Mouse (Mus musculus): Measurements from ENCODE around the gene Fetub. TPM values are rescaled to one million over a fixed set of nuclear protein-coding genes. Genes with fewer than 3 reads are reported as not detected.

Gene Fetub
- polyA plus RNA-seq, 1 experiment from 2014 or later = not detected

- no peaks in the 10 kb centered on the region for H3K36me3 ChIP-seq (ENCODE audit: control insufficient read depth, insufficient read depth)
- no peak overlapping the region for H3K4me2 ChIP-seq (replicated peaks; ENCODE audit: low read depth)
- H3K9ac ChIP-seq (ENCODE audit: low read depth, low read length) = no peak overlapping the region
- H3K4me1 ChIP-seq (replicated peaks; ENCODE audit: control insufficient read depth, insufficient read depth, low read length) = no peaks in the 10 kb centered on the region
- H3K27ac ChIP-seq (ENCODE audit: low read depth, low read length) = no peak overlapping the region
- TF ChIP-seq CTCF (IDR thresholded peaks at IDR 0.05; ENCODE audit: low read depth) = no peak
- H3K27me3 ChIP-seq (replicated peaks; ENCODE audit: control insufficient read depth, insufficient read depth, low read length) = no peaks in the 10 kb centered on the region
- H3K4me3 ChIP-seq (ENCODE audit: low read depth, low read length) = no peak overlapping the region
- 78% methylated on average over 15 of the region's 15 CpGs for WGBS
- H3K9me3 ChIP-seq (ENCODE audit: control insufficient read depth) = no peaks in the 10 kb centered on the region
- no peak for ATAC-seq
Measured at GRCm38 (mm10) chr16:22918664-22919312, 654 bp downstream of the Fetub start.

DNA sequence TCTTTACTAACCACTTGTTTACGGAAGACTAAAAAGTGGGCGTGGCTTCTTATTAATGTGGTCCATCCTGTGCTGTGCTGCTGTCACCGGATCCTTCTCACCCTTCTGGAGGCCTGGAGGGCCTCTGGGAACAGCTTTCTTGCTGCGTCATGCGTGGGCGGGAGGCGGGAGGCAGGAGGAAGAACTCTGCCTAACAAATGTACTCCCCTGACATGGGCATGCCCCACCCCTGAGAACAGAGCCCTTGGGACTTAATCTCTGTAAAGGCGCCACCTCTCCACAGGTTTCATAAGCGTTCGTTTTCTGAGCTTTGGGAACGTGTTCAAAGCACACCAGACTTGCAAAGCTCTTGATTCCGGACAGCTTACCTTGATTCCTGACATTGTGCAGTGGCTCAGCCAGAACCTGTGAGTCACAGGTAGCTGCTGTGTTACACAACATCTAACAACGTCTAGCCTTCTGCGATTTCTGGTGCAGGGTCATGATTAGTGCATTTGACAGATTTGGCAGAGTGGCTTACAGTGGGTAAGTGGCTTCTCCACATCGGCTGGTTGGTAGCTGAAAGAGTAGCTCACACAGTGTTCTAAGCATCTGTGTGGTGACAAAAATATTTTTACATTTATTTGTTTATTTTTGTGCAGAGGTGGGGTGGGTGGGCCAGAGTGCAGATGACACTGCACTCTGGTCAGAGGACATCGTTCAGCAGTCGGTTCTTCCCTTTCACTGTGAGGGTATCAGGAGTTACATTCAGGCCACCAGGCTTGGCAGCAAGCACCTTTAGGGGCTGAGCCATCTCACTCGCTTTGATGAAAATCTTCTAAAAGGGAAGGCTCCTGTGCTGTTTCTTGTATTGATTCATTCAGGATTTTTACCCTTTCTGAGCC, 2.1 kb downstream of the Fetub start:
- 43% methylated on average over 18 of the region's 18 CpGs for whole genome bisulfite sequencing
- Histone ChIP-seq H3K9me3 (ENCODE audit: control insufficient read depth) (no peaks in the 10 kb centered on the region), H3K4me2 (replicated peaks; ENCODE audit: low read depth) (no peak overlapping the region), H3K4me3 (ENCODE audit: low read depth, low read length) (no peak overlapping the region), H3K27ac (ENCODE audit: low read depth, low read length) (no peak overlapping the region), H3K9ac (ENCODE audit: low read depth, low read length) (no peak overlapping the region), H3K4me1 (replicated peaks; ENCODE audit: control insufficient read depth, insufficient read depth, low read length) (no peaks in the 10 kb centered on the region), H3K36me3 (ENCODE audit: control insufficient read depth, insufficient read depth) (no peaks in the 10 kb centered on the region), H3K27me3 (replicated peaks; ENCODE audit: control insufficient read depth, insufficient read depth, low read length) (no peaks in the 10 kb centered on the region)
- ATAC-seq = 0 out of 2 replicates have a peak, but pooled peaks have one; percentile 33
- TF ChIP-seq CTCF (IDR thresholded peaks at IDR 0.05; ENCODE audit: low read depth) = no peak

DNA sequence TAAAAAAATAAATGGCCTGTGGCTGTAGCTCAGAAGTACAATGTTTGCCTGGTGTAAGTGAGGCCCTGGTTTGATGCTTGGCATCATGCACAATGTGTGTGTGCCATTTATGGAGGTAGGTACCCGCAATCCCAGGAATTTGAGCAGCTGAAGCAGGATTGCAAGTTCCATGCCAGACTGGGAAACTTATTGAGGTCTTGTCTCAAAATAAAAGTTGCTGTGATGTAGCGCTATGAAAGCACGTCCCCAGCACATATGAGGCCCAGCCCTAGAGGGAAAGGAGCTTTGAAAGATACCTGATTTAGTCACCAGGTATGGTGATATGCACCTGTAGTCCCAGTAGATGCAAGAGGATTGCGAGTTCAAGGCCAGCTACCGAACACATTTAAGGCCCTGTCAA, 3.6 kb downstream of the Fetub start:
- no peak overlapping the region for H3K27ac ChIP-seq (ENCODE audit: low read depth, low read length)
- no peaks in the 10 kb centered on the region for H3K27me3 ChIP-seq (replicated peaks; ENCODE audit: control insufficient read depth, insufficient read depth, low read length)
- H3K9ac ChIP-seq (ENCODE audit: low read depth, low read length) = no peak overlapping the region
- H3K36me3 ChIP-seq (ENCODE audit: control insufficient read depth, insufficient read depth) = no peaks in the 10 kb centered on the region
- no peaks in the 10 kb centered on the region for H3K4me1 ChIP-seq (replicated peaks; ENCODE audit: control insufficient read depth, insufficient read depth, low read length)
- ATAC-seq = no peak
- H3K4me2 ChIP-seq (replicated peaks; ENCODE audit: low read depth) = no peak overlapping the region
- H3K9me3 ChIP-seq (ENCODE audit: control insufficient read depth) = no peaks in the 10 kb centered on the region
- WGBS = 94% methylated on average over 5 of the region's 5 CpGs
- H3K4me3 ChIP-seq (ENCODE audit: low read depth, low read length) = no peak overlapping the region
- no peak for TF ChIP-seq CTCF (IDR thresholded peaks at IDR 0.05; ENCODE audit: low read depth)

DNA sequence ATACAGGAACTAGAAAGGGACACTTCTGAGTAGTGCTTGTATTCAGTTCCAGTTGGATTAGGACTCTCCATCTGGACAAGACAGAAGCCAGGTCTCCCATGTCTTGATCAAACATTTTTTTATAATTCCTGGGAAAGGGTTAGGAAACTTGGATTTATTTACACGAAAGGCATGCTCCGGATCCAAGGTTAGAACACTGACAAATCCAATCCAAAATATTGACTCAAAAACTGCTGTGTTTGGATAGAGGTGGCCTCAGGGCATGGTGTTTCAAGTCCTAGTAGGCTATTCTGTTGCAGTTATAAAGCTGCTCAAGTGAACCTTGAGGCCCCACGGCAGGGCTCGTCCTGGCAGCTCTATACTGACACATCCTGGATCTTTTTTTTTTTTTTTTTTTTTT, 4.3 kb downstream of the Fetub start:
- 64% methylated on average over 4 of the region's 4 CpGs for WGBS
- no peak for ATAC-seq
- no peak for TF ChIP-seq CTCF (IDR thresholded peaks at IDR 0.05; ENCODE audit: low read depth)
- H3K4me1 ChIP-seq (replicated peaks; ENCODE audit: control insufficient read depth, insufficient read depth, low read length) = no peaks in the 10 kb centered on the region
- H3K4me2 ChIP-seq (replicated peaks; ENCODE audit: low read depth) = no peak overlapping the region
- H3K27me3 ChIP-seq (replicated peaks; ENCODE audit: control insufficient read depth, insufficient read depth, low read length) = no peaks in the 10 kb centered on the region
- no peak overlapping the region for H3K9ac ChIP-seq (ENCODE audit: low read depth, low read length)
- H3K36me3 ChIP-seq (ENCODE audit: control insufficient read depth, insufficient read depth) = no peaks in the 10 kb centered on the region
- H3K9me3 ChIP-seq (ENCODE audit: control insufficient read depth) = no peaks in the 10 kb centered on the region
- H3K27ac ChIP-seq (ENCODE audit: low read depth, low read length) = no peak overlapping the region
- H3K4me3 ChIP-seq (ENCODE audit: low read depth, low read length) = no peak overlapping the region

- TF ChIP-seq CTCF (IDR thresholded peaks at IDR 0.05; ENCODE audit: low read depth) = no peak
- H3K36me3 ChIP-seq (ENCODE audit: control insufficient read depth, insufficient read depth) = no peaks in the 10 kb centered on the region
- no peak overlapping the region for H3K4me3 ChIP-seq (ENCODE audit: low read depth, low read length)
- H3K27me3 ChIP-seq (replicated peaks; ENCODE audit: control insufficient read depth, insufficient read depth, low read length) = no peaks in the 10 kb centered on the region
- no peaks in the 10 kb centered on the region for H3K4me1 ChIP-seq (replicated peaks; ENCODE audit: control insufficient read depth, insufficient read depth, low read length)
- no peak overlapping the region for H3K9ac ChIP-seq (ENCODE audit: low read depth, low read length)
- no peak overlapping the region for H3K4me2 ChIP-seq (replicated peaks; ENCODE audit: low read depth)
- H3K27ac ChIP-seq (ENCODE audit: low read depth, low read length) = no peak overlapping the region
- 66% methylated on average over 6 of the region's 6 CpGs for WGBS
- no peak for ATAC-seq
- no peaks in the 10 kb centered on the region for H3K9me3 ChIP-seq (ENCODE audit: control insufficient read depth)
Measured at GRCm38 (mm10) chr16:22929575-22929974, 11.4 kb downstream of the Fetub start.

GRCm38 (mm10) chr16:22931431-22932200, 13.5 kb downstream of the Fetub start:
- H3K36me3 ChIP-seq (ENCODE audit: control insufficient read depth, insufficient read depth) = no peaks in the 10 kb centered on the region
- TF ChIP-seq CTCF (IDR thresholded peaks at IDR 0.05; ENCODE audit: low read depth) = no peak
- H3K4me3 ChIP-seq (ENCODE audit: low read depth, low read length) = no peak overlapping the region
- no peaks in the 10 kb centered on the region for H3K9me3 ChIP-seq (ENCODE audit: control insufficient read depth)
- H3K4me2 ChIP-seq (replicated peaks; ENCODE audit: low read depth) = no peak overlapping the region
- H3K27ac ChIP-seq (ENCODE audit: low read depth, low read length) = no peak overlapping the region
- H3K9ac ChIP-seq (ENCODE audit: low read depth, low read length) = no peak overlapping the region
- H3K4me1 ChIP-seq (replicated peaks; ENCODE audit: control insufficient read depth, insufficient read depth, low read length) = no peaks in the 10 kb centered on the region
- no peaks in the 10 kb centered on the region for H3K27me3 ChIP-seq (replicated peaks; ENCODE audit: control insufficient read depth, insufficient read depth, low read length)
- WGBS = 81% methylated on average over 11 of the region's 11 CpGs
- ATAC-seq = no peak
